Mouse (Mus musculus) heart, postnatal 4 days (tissue): ENCODE results near the gene Oaf. TPM values are rescaled to one million over a fixed set of nuclear protein-coding genes. Genes with fewer than 3 reads are reported as not detected.
A peak's percentile ranks its signal among the peaks of the same experiment; 100 is the strongest.

Experiments
- DNase-seq: peaks from one replicate; pipeline ENCODE4 v3.0.0; 2021
- total RNA-seq, 2 experiments: library from RNA; stranded (reverse); gene quantifications; 2 replicates each; pipeline ENCODE4 v1.2.3; 2021

The Oaf gene
- 10 to 100 TPM; 22.1 to 27.7 TPM for total RNA-seq

- peak; percentile 92 for DNase-seq
Observed at GRCm38 (mm10) chr9:43239712-43240593, at the start of gene Oaf. Oaf (minus strand) TSS chr9:43239911.

DNA sequence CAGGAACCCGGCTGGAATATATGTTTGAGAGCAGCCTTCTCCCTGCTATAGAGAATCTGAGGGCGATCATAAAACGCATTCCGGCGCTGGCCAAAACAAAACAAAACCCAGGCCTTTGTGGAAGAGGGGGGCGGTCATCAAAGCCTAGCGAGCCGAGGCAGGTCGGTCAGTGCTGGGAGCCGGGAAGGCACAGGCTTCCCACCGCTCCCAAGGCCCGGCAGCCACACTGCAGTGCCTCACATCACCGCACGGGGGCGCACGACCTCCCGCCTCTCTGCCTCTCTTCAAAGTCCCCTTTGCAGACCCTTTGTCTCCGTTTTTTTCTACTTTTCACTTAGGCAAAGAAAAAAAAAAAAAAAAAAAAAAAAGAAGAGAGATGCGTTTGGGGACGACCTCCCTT, 47.2 kb upstream of the Oaf start:
- DNase-seq = peak; percentile 85

GRCm38 (mm10) chr9:43285281-43285680, 45.6 kb upstream of the Oaf start:
- DNase-seq = no peak

DNA sequence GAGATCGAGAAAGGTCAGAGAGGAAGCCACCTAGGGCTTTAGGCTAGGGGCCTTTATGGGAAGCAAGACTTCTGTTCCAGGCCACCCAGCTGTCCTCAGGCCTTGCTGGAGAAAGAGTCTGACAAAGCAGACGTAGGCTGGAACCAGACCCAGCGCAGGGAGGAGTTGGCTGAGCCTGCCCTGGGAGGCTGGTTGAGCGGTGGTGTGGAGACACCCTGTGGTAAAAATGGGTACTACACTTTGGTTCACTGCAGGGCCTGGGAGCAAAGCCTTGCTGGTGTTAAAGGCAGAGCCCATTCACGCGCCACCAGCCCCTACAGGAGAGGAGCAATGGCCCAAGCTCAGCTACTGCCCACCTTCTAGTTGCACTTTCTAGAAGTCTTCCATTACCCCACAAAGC, 44.6 kb upstream of the Oaf start:
- DNase-seq = peak; percentile 92

- peak; percentile 41 for DNase-seq
Observed at GRCm38 (mm10) chr9:43273735-43274134, 34.0 kb upstream of the Oaf start.

DNA sequence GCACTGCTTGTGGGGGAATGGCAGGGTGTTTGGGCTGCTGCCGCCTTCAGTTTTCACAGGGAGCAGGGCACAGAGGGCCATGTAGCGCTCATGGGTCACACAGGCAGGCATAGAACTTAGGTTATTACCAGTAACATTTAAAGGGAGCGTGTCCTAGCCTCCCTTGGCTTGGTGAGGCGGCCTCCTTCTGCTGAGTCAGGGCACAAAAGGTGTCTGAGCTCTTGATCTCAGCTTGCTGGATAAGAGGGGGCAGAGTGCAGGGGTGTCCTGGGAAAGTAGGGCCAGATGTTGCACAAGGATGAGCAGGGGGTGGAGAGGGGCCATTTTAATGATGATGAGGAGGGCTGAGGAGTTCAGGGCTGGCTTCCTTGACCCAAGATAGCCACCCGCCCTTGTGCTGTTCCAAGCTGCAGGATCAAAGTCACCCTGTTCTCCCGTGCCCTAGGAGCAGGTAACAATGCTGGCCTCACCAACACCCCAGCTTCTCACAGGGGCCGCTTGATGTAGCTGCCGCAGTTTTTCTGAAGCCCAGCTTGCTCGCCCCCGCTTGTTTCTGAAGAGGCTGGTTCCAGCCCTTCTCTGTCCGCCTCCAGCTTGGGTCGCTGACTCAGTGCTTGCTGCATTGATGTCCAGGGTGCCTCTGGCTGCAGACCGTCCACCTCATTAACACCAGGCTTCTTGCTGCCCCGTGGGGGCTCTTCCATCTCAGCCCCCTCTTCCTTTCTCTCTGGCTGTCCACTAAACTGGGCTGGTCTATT, 32.2 kb upstream of the Oaf start:
- DNase-seq = no peak

GRCm38 (mm10) chr9:43270723-43271252, 31.1 kb upstream of the Oaf start:
- peak; percentile 25 for DNase-seq

GRCm38 (mm10) chr9:43269166-43269565, 29.5 kb upstream of the Oaf start:
- no peak for DNase-seq

GRCm38 (mm10) chr9:43267357-43267756, 27.6 kb upstream of the Oaf start:
- DNase-seq = peak; percentile 39

DNA sequence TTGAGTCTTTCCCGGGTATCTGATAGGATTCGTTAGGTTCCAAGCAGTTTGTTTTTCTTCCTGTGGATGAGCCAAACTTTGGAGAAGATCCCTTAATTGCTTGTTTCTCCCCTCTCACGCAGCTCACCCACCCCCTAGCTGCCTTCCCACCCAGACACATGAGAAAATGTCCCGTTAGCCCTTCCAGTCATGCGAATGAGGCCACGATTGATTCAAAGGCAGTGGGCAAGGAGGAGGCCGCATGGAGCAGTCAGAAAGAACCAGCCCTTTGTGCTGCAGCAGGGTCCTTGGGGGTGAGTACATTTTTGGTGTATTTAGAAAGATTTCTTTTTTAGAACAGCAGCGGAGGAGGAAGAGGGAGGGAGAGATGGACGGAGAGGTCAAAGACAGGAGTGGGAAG, 25.5 kb upstream of the Oaf start:
- no peak for DNase-seq

DNA sequence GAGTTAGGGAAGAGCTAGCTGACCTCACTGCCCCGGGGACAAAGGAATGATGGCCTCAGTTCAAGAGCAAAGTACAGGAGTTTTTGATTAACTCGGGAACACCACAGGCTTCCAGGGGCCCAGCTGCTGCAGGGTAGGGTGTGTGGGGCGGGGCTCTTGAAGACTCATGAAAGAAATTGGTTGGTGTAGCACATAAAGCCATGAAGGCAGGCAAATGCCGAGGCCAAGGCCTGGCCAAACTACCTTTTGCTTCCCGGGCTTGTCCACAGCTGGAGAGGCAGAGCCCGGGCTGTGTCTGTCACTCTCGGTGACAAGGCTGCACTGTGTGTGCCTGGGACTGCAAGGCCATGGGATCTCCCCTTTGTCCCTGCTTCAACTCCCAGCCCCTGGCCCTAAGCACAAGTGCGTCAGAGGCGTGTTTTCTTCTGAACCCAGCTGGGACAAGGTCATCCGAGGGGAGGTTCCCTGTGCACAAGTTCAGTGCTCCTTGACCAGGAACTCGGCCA, 24.3 kb upstream of the Oaf start:
- DNase-seq = peak; percentile 52

DNA sequence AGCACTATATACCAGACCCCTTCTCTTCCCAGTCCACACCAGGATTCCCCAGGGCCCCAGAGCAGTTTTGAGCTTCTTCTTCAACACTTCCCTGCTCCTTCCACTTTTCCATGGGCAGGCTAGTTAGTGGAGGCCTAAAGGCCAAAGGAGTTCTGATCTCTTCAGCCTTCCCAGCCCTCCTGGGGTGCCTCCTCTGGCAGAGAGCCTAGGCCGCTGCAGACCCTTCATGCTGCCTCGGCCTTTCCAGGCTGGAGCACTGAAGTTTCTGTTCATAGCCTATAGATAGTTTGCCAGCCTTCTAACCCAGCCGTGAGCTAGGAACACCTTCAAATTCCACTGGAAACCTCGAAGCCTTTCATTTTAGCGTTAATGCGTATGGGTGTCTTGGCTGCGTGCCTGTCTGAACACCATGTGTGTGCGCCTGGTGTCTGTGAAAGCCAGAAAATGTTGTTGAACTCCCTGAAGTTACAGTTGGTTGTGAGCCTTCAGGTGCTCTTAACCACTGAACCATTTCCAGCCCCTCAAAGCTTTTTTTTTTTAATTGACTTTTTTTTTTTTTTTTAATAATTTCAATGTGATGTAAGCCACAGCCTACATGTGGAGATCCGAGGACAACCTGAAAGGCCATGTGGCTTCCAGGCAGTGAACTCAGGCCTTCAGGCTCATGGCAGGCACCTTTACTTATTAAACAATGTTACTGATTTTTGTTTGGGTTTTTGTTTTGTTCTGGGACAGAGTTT, 23.3 kb upstream of the Oaf start:
- peak; percentile 21 for DNase-seq

DNA sequence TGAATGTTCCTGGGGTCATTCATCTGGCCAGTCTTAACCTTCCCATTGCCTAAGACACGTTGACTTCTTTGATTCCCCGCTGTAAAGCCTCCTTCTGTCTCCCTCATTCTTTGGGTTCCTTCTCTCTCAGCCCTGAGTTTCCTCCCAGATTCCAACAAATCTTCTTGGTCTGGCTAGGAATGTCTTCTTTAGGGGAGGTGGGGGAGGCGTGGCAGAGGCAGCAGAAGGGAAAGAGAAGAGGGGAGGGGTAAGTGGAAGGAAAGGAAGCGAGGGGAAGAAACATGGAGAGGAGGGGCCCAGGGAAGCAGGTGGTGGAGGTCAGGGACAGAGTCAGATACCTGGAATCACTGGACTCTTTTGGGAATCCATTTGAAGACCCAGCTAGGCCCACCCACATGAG, 22.7 kb upstream of the Oaf start:
- no peak for DNase-seq

GRCm38 (mm10) chr9:43261941-43262340, 22.2 kb upstream of the Oaf start:
- DNase-seq = no peak

GRCm38 (mm10) chr9:43261124-43261907, 21.6 kb upstream of the Oaf start:
- DNase-seq = no peak

DNA sequence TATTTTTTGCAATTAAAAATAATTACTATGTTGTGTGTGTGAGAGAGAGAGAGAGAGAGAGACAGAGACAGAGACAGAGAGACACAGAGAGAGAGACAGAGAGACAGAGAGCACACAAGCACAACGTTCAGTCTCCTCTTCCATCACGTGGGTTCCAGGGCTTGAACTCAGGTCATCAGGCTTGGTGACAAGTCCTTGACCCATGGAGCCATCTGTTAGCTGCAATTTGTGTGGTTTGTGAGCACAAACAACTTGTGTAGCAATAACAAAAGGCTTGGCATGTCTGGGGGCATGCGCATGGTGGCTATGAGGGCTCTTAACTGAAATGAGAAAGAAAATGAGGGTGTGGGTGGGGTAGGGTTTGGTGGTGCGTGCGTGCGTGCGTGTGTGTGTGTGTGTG, 20.9 kb upstream of the Oaf start:
- no peak for DNase-seq

DNA sequence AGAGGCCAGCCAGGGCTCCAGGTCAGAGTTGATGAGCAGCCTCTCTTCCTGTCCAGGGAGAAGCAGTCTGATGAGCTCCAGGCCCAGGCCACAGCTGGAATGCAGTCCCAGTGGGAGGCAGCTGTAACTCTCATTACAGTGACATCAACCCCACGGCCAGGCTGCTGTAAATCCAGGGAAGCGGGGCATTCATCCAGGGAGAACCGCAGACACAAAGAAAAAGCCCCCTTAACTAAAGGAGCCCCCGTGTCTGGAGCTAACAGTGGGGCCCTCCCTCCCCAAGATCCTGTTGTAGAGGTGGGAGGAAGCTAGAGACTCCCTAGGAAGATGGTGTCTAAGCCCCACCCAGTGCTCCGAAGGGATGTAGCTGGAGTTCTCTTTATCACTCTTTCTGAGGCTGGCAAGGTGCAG, 13.6 kb upstream of the Oaf start:
- peak; percentile 76 for DNase-seq

DNA sequence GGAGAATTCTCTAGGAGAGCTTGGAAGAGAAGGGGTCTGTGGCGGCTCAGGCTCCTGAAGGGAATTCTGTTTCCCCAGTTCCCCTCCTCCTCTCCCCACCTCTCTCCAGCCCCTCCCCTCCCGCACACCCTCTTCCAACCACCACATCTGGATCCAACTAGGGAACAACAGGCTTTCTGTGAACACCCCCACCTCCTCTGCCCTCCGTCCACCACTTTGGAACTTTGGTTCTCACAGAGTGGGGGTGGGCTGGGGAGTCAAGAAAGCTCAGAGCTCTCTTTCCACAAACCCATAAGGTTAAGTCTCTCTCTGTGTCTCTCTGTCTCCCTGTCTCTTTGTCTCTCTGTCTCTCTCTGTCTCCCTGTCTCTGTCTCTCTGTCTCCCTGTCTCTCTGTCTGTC, 13.1 kb upstream of the Oaf start:
- DNase-seq = no peak

DNA sequence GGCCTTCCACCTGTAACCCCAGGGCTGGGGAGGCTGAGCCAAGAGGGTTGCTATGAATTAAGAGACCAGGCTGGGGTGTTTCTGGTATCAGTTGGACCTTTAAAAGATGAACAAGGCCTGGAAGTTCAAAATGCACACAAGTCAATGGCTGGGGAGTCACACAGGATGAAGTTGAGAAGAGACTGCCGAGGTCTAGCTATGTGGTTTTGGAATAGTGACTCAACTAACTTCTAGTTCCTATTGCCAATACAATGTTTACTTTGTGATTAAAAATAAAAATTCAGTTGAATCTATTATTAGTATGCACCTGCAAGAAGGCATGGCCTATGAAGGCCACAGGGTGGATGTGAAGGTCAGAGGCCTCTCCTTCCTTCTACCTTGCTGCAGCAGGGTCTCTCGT, 12.1 kb upstream of the Oaf start:
- no peak for DNase-seq

DNA sequence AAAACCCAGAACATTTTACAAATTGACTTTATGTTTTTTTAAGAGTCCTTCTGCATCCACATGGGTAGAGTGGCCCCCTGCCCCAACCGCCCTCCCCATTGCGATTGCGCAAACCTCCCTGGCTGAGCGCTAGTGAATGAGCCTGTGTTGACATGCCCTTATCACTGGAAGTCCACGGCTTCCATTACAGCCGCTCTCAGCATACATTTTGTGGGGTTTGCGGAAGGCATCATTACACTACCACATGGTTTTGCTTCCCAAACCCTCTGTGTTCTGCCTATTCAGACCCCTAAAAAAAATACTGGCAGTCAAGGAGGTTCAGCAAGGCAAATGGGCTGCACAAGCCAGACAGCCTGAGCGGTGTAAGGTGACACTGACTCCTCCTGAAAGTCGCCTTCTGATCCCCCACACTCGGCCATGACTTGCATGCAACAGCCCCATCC, 7.0 kb upstream of the Oaf start:
- no peak for DNase-seq

DNA sequence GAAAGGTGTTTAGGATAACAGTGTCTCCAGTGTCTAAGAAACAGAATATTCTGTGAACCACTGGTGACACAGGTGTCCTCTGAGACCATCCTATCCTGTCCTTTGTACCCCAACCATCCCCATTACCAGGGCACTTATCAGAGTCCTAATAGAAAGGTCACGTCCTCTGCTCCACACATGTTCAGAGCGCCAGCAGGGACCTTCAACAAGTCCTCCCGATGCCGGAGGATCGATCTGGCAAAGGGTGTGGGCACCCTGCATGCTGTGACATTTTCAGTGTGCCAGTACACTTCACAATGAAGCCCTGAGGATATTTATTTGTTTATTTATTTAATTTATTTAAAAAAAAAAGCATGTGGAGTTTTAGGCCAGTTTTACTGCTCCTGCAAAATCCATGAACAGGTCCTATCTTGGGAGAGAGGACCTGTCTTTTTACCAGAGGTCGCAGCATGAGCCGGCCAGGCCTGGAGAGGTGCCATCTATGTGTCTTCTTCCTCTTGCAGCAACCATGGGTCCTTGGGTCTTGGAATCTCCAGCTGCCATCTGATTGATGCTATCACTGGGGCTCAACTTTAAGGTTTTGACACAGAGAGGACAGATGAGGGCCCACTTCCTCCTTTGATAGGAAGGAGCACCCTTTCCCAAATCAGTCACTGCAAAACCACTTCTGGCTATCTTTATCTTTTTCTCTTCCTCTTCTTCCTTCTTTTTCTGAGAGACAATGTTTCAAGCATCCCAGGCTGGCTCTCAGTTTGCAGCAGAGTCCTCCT, 6.3 kb upstream of the Oaf start:
- DNase-seq = no peak
